Comparison of ENCODE assay signal across 13 mouse cellular contexts in genomic region chr9:74142705-74143104, GRCm38 (mm10). TPM values are rescaled to one million over a fixed set of nuclear protein-coding genes. Genes with fewer than 3 reads are reported as not detected.
"Had no signal": no experiment of that assay in that cellular context is flagged by ENCODE, and none has a peak within 500 bp of the region (broad histone marks: within the 10 kb centered on the region; RNA-seq: fewer than 3 reads in every experiment).

No protein-coding gene starts in this region.

- H3K27ac ChIP-seq: left cerebral cortex, adult 2 months; limb, embryonic 10.5 days; liver, embryonic 15.5 days had no signal

- ATAC-seq: lung, postnatal 0 days; midbrain, embryonic 16.5 days had no signal

- H3K36me3 ChIP-seq: limb, embryonic 10.5 days; liver, embryonic 15.5 days had no signal

- H3K9me3 ChIP-seq: limb, embryonic 10.5 days; liver, embryonic 15.5 days had no signal

- H3K27me3 ChIP-seq: liver, embryonic 15.5 days had no signal

- H3K4me2 ChIP-seq: liver, embryonic 11.5 days; liver, embryonic 15.5 days had no signal

- DNase-seq: kidney, adult 8-10 months; kidney, postnatal 4 days; lung, adult 2 months; lung, postnatal 36 days; thymus, adult 2 months; thymus, postnatal 25 days had no signal

- H3K9ac ChIP-seq: liver, embryonic 15.5 days had no signal

- H3K4me3 ChIP-seq: left cerebral cortex, adult 2 months; limb, embryonic 10.5 days; liver, embryonic 15.5 days had no signal

- H3K4me1 ChIP-seq: limb, embryonic 10.5 days; liver, embryonic 15.5 days had no signal

RNA-seq across cellular contexts. Expression of gene Wdr72, which starts 32.5 kb away (rescaled TPM):
- total RNA-seq: megakaryocyte progenitor cell, adult 5-6 weeks had no signal
- polyA plus RNA-seq: liver, embryonic 15.5 days had no signal
